Mouse (Mus musculus): ENCODE measurements around the gene Gm6337.
"Not testable (repeated sequence)": the region's sequence is repeated elsewhere in the genome, so short reads cannot be mapped to it uniquely, and the experiment has no call there.

DNA sequence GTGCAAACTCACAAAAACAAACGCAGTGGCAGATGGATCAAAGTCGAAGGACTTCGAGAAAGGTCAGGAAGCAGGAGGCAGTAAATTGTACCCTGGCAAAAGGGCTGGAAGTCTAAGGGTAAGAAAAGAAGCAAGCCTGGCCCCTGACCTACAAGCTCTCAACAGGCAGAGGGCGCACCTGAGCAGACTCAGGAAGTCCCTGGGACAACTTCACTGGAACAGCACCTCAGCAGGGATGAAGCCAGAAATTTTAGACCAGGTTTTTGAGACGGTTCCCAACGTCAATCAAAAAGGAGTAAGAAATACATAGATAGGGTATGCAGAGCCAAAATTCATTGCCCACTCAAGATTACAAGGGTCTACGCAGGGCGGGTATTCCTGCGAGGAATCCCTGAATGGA lies 49.4 kb upstream of the Gm6337 start:
- not testable (repeated sequence) for TF ChIP-seq CTCF (IDR thresholded peaks at IDR 0.05; ENCODE audit: borderline replicate concordance, control insufficient read depth, extremely low read depth, insufficient read depth, low read length, poor library complexity); POLR2A (IDR thresholded peaks at IDR 0.05; ENCODE audit: control insufficient read depth, extremely low read depth, insufficient read depth, low read length, poor library complexity)
